Mouse (Mus musculus) ES-E14 (cell line): ENCODE measurements around the gene Hbs1l.

Source experiments
- MAFK ChIP-seq: IDR thresholded peaks from 2 replicates; pipeline ENCODE4 v1.6.1; 2014; ENCODE audit warnings: mild to moderate bottlenecking, low read depth, low read length, inconsistent platforms; ENCODE audit not compliant: insufficient read depth
- ZNF384 ChIP-seq: IDR thresholded peaks from 2 replicates; pipeline ENCODE4 v1.6.1; 2012; ENCODE audit warnings: low read depth, low read length, inconsistent platforms

GRCm38 (mm10) chr10:21400453-21400852 is 104.7 kb downstream of the Hbs1l start:
- TF ChIP-seq ZNF384 (no peak), MAFK (no peak)
